Mouse (Mus musculus) forelimb bud, embryonic 11.5 days (tissue): ENCODE measurements at regions not wholly inside any gene's neighbourhood (a gene's known extent, or its start where the extent isn't known, plus 50 kb on each side); places are given as distances from the start of the nearest gene placed in this dataset.
"Not testable (repeated sequence)": the region's sequence is repeated elsewhere in the genome, so short reads cannot be mapped to it uniquely, and the experiment has no call there.

Experiments
- DNase-seq: peaks from one replicate; pipeline ENCODE4 v3.0.0-alpha.2; 2012; ENCODE audit warnings: low read depth, low spot score

DNA sequence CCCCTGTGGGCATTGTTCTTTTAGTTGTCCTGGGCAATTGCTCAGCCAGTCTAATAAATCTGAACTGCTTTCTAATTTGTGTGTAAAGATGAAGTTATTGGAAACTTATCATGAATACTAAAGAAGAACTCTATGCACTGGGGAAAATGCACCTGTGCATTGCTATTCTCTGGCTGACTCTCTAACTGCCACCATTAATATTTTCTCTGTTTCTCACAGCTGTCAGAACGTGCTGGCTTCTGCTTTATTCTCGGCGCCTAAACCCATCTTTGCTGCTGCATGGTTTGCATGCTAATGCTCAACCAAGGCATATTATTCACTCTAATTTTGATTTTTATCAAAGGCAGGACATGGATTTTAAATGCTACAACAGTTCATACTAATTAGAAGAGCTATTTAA is 128.9 kb upstream of the Gm527 start:
- no peak for DNase-seq

DNA sequence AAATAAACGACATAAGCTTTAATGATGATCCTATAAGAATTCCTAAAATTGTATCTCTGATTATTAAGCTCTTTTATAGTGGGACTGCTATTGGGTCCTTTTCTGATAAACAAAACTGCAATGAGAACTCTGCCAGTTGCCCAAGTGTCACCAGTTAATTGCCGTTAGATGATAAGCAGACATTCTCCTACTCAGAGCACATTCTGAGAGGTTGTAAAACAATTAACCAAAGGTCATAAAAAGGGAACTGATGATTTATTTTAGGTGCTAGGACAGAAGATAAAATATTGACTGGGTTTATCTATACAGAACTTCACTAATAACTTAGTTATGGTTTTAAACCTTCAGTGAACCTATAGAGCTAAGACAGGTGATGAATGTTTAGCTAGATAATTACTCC is 109.2 kb upstream of the Gm527 start:
- DNase-seq = not testable (repeated sequence)

DNA sequence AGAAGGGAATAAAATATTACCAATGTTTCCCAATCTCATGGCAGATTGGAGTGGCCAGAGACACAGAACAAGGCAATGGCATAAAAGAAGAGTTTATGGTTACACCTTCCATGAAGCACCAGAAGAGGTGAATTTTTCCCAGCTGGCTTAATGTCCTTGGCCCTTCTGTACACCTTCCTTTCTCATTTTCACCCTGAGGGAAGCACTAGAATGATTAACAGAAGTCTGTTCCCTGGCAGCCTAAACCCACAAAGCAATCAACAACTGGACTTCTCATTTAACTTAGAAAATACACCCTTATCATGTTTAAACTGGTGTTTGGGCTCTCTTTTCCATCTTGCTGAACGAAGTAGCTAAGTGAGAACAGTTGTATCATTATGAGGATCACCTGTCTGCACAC is 107.6 kb upstream of the Gm527 start:
- no peak for DNase-seq

DNA sequence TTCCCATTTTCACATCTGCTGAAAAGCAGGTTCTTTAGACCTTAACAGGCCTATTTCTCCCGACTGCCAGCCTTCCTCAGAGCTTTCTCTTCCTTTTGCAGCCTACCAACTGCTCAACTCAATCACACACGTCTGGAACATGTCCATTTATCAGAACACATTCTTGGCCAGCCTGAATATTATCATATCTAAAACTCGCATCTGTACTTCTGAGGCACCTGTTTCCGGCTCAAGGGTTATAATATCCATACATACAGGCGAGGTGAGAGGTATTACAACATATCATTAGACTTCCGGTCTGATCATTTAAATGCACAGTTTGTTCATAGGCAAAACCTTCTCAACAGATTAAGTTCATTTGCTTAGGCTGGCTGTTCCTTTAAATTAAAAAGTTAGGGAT is 101.8 kb upstream of the Gm527 start:
- no peak for DNase-seq

DNA sequence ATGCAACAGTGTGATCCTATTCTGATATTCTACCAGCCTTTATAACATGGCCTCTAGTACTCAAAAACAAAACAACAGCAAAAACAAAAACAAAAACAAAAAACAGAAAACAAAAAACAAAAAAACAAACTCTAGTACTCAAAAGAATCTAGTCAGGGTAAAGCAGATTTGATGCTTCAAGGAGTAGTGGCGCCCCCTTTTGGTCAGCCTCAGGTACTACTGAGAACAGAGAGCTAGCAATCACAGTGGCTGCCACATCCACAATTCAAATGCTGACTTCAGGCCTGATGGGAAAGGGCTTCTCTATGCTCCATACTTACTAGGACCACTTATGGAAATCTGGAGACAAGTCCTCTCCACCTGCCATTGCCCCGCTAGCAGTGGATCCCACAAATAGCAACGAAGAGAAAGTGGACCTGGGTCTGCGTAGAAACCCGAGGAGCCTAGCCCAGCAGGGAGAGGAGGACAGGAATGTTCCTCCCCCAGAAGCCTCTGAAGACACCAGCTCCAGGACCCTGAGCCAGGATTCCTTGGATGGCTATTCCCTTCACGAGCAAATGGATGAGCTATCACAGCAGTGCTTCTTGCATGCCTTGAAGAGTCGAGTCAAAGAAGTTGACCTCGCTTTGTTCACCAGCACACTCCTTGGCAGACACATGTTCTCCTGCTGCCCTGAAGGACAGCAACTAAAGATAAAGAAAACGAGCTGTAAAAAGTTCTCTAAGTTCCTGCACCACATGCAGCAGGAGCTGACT is 100.5 kb upstream of the Gm527 start:
- DNase-seq = peak; percentile 18

DNA sequence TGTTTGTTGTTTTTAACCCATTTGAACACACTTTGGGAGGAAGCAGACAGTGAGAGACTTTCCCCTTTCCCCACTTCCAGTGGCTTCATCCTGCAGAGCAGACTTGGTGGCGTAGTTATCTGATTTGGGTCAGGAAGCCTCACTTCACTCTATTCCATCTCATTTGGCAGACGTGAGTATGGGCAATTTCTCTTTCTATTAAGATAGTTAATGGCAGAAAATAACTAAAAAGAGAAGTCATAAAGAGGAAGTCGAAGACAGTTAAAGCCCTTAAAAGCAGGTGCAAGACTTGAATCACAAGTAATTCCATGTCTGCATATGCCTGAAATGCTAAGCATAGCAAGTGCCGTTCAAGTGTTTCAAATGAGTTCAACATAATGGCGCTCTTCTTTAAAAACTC is 97.0 kb upstream of the Gm527 start:
- no peak for DNase-seq

DNA sequence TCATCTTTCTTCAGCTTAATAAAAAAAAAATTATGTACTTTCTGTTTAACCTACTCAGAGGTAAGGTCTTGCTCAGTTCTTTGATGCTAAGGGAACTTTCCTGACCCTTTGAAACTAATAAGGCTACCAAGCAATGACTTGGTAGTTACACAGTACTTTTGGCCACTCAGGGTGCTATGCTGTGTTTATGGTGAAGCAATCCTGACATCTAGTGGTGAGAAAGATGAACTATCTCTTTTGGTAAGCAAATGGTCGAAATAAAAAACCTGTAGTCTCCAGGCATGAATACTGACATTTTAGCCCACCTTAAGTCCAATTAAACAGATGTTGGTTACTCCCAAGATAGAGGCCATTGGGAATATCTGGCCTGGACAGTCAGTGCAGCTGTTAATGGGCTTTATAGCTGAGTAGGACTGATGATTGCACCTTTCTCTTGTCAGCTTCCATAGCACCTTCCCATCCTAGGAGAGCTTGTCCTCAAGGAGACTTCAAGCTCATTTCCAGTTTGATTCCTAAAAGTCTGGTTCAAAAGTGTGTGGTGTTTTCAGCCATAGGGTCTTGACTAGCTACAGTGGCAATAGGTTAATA is 88.0 kb upstream of the Gm527 start:
- peak; percentile 67 for DNase-seq

DNA sequence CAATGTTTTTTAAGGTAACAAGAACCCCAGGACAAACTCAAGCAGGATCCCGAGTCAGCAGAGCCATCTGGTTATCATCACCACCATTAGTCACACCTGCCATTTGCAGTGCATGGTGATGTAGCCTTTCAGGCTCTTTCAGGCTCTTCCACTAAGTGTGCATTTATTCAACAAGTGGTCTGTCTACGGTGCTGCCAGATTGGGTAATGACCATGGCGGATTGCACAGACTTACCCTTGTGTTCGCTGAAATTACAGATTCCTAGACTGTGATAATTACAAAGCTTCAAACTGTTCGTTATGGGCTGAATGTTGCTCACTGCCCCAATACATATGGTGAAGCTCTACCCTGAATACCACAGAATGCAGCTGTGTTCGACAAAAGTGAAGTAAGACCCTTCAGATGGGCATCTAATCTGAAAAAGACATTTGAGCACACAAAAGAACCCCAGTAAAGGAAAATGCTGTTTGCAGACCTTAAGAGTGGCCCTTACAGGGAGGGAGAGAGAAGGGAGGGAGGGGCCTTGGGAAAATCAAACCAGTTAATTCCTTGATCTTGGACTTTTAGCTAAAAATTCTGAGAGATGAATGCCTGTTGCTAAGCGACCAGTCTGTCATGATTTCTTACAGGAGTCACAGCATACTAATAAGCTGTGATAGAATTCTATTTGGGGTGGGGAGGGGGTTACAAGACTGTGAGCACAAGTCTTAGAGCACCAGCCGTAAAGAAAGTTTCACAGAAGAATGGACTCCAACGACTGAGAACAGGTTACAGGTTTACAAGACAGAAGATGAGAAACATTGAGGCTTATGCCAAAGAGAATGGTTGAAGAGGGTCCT is 85.2 kb upstream of the Gm527 start:
- peak; percentile 20 for DNase-seq

DNA sequence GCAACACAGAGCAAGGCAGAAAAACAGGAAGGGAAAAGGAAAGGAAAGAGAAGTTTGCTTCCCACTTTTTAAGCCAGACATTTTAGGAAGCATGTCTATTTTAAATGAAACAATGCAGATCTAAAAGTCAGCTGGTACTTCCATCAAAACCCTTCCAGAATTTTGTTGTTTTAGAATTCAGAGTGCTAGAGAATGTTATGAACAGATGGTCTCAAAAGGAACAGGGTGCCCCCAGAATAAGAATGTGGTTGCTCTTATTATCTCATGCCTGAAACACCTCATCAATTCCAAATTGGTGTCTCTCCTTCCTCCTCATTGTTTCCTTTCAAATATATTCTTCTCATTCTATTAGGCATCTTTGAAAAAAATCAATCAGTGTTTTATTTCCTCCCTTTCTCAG is 60.0 kb upstream of the Gm527 start:
- no peak for DNase-seq
